Mouse (Mus musculus): Measurements from ENCODE around the gene Fto. TPM values are rescaled to one million over a fixed set of nuclear protein-coding genes. Genes with fewer than 3 reads are reported as not detected.

Gene Fto
- total RNA-seq, 2 experiments from 2014 or later = 5.1 to 6.1 TPM

DNA sequence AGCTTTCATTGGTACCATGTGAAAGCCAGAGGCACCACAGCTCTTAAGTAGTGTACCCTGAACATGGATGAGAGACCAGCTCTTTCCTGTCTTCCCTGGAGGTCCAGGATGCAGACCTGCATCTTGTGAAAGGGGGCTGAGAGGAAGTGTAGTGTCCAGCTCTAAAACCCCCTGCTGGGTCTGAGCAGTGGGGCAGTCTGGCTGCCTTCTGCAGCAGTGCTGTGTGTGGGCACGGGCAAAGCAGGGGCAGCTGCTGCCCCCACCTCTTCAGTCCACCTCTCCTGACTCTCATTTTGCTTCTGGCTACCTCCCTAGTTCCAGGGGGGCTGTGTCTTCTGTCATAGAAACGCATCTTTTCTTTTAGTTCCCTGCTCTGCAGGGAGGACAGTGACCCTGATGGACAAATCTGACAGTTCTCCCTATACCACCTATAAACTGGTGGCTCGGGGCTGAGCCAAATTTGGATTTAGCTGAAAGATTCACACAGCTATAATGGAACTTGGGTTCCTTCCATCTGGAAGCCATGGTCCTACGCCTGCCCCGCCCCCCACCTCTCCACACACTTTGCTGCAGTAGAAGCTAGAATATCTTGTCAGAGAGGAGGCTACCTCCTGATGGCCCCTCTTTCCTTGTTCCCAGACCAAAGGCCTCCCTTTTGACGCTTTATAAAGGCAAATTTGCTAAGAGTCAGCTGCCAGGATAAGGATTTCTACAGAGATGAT is 371.4 kb downstream of the Fto start:
- no peak for ATAC-seq (replicated peaks; ENCODE audit: low FRiP score, poor library complexity, severe bottlenecking)

- no peak for ATAC-seq (replicated peaks; ENCODE audit: low FRiP score, poor library complexity, severe bottlenecking)
These were observed 372.1 kb downstream of the Fto start for GRCm38 (mm10) chr8:91685408-91685807.

DNA sequence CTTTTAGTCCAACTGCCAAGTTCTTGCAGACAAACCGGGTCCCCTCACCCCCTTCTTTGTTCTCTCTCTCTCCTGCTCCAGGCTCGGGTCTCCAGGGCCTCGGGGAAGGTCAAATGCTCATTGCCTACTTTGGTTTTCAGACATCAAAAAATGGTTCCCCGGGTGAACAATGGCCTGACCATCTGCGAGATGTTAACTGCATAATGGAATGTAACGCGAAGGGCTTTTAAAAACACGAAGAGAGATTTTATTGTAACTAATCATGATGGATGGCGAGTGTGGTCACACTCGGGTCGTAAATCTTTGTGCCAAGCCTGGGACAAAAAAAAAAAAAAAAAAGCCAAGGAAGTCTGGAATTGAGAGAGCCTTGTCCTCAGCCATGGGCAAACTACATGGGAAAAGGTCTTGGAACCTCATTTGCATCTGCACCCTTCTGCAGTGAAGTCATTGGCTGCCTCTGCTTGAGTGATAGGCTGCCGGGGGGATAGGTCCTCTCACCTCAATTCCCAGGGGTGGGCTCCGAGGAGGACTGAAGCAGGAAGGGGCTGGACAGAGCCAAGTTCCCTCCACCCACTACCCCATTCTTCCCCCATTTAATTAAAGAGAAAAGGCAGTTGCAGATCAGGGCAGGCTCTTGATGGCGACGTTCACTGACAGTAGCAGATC is 378.9 kb downstream of the Fto start:
- no peak for ATAC-seq (replicated peaks; ENCODE audit: low FRiP score, poor library complexity, severe bottlenecking)

DNA sequence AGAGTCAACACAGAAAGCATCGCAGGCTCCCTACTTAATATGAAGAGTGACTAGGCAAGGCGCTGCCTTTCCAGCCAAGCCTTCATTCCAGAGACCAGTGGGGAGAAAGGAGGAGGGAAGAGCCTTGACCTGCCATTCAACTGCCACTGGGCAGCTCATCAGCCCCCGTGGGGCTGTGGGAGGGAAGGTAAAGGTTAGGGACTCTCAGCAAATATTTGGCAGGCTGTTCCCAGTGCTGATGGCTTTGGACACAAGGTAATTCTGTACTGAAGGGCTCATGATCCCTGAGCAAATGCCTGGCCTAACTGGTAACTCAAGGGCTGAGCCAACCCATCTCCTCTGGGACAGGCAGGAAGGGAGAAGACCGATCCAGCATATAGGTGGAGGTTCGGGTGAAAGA is 393.2 kb downstream of the Fto start:
- no peak for ATAC-seq (replicated peaks; ENCODE audit: low FRiP score, poor library complexity, severe bottlenecking)

DNA sequence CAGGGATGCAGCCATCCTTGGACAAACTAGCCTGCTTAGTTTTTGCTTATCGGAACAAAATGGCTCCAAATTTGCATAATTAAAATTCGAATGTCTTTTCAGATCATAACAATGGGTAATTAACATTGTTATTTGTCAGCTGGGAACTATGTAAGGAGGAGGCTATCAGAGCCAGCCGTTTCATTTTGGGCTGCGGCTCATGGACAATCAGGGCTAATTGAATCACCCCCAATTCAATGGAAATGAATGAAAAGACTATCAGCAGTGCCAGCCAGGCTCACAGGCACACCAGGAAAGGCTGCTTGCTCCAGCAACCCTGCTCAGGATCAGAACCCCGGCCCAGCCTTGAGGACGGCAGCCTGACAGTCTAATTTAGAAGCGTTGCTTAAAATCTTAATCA is 395.3 kb downstream of the Fto start:
- no peak for ATAC-seq (replicated peaks; ENCODE audit: low FRiP score, poor library complexity, severe bottlenecking)

GRCm38 (mm10) chr8:91709768-91710167 is 396.4 kb downstream of the Fto start:
- ATAC-seq (replicated peaks; ENCODE audit: low FRiP score, poor library complexity, severe bottlenecking) = no peak

DNA sequence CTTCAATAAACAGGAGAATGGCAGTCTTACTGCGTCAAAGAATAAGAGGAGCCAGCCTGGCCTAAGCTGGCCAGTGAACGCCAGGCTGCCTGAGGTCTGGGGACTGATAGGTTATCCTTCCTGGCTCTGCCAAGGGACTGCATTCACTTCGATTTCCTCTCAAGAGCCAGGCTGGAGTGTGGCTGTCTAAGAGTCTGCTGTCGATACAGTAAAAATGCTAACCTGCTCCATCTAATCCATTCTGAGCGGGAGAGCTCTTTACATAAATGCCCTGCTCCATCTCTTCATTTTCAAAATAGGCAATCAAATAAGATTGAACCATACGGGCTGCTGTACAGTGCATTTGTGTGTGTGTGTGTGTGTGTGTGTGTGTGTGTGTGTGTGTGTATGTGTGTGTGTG is 397.9 kb downstream of the Fto start:
- no peak for ATAC-seq (replicated peaks; ENCODE audit: low FRiP score, poor library complexity, severe bottlenecking)

- no peak for ATAC-seq (replicated peaks; ENCODE audit: low FRiP score, poor library complexity, severe bottlenecking)
These were observed 398.8 kb downstream of the Fto start for GRCm38 (mm10) chr8:91711981-91712598.

DNA sequence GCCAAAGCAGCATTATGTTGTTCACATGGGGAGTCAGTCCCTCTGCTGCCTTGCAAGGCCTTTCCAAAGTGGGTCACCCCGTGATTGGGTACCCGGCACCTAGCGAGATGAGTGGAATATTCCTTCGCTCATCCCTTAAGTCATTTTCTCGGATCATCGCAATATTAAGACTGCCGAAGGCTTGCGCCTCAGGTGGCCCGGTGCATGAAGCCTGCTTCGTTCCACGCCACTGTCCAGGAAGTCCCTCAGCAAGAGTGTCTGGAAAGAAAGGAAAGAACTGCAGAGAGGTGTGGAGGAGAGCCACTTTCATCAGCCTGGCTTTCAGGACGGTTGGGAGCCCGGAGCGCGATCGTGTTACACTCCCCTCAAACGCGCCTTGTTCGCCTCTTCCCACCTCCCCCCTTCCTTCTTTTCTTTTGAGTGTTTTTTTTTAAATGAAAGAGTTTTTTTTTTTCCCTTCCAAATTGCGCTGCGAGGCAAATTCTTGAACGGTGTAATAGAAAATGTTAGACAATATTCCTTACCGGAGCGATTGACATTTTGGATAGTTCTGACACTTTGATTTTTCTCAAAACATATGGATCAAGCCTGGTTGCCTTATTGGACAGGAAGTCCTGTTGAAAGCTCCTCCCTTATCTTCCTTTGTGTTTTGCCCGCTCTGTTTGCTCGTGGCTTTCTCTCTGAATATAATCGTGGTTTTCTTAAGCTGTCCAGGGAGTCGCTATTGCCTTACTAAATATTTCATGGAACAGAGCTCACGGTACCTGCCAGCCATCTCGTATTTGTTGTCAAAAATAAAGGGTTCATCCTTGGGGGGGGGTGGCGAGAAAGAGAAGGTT is 399.6 kb downstream of the Fto start:
- no peak for ATAC-seq (replicated peaks; ENCODE audit: low FRiP score, poor library complexity, severe bottlenecking)

GRCm38 (mm10) chr8:91713677-91714312 is 400.5 kb downstream of the Fto start:
- no peak for ATAC-seq (replicated peaks; ENCODE audit: low FRiP score, poor library complexity, severe bottlenecking)

DNA sequence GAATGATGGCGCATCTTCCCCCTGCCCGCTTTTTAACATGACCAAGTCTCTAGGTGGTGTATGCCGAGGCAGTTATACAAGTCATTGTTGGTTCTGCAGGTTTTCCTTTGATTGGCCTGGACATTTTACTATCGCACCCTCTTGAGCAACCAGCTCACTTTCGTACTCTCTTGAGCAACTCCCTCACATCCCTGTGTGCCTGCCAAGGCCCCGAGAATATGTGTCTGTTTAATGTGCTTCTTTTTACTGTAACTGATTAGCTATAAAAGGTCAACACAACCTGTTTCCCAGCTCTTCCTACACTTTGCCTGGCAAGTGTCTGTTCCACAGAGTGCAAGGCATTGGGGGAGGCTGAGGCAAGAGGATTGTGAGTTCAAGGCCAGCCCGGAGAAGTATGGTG is 401.4 kb downstream of the Fto start:
- ATAC-seq (replicated peaks; ENCODE audit: low FRiP score, poor library complexity, severe bottlenecking) = no peak

DNA sequence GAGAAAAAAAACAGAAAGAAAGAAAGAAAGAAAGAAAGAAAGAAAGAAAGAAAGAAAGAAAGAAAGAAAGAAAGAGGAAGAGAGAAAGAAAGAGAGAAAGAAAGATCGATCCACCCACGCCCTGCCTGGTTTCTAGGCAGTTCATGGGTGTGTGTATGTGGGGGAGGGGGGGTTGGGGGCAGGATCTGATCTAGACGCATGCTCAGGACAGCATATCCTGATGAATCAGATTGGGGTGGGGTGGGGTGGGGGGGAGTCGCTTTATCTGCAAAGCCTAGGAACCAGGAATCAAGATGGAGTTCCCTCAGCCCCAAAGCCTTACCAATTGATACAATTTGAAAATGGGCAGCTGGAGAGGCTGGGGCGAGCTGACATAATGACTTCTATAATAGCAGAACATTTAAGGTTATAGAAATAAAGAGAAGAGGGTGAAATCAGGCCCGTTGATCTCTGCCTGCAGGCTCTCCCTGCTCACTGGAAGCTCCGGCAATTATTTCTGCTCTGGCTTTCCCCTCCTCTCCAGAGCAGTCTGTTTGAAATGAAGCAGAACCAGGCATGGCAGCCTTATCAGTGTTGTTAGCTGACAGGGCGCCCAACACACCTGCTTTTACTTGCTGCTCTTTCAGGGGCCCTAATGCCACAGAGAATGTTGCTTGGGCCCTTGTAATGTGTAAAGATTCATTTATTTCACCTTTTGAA is 402.2 kb downstream of the Fto start:
- ATAC-seq (replicated peaks; ENCODE audit: low FRiP score, poor library complexity, severe bottlenecking) = no peak

Other genes with a start within 250 kb of the Fto start
- 19.4 and 25.3 TPM in 2 replicates for gene Rbl2, start 243.5 kb upstream of the Fto start, total RNA-seq (2015; ENCODE audit: low replicate concordance)
- gene Rbl2, start 243.5 kb upstream of the Fto start, total RNA-seq (2017; ENCODE audit: low replicate concordance) = 26.7 and 34.3 TPM in 2 replicates
- gene Aktip, start 113.5 kb upstream of the Fto start, total RNA-seq (2015; ENCODE audit: low replicate concordance) = 2.3 and 8.3 TPM in 2 replicates
- 2.0 and 3.1 TPM in 2 replicates for gene Aktip, start 113.5 kb upstream of the Fto start, total RNA-seq (2017; ENCODE audit: low replicate concordance)
- gene Rpgrip1l, start 263 bp upstream of the Fto start, total RNA-seq (2015; ENCODE audit: low replicate concordance) = 2.9 and 3.3 TPM in 2 replicates
- 6.6 and 14.6 TPM in 2 replicates for gene Rpgrip1l, start 263 bp upstream of the Fto start, total RNA-seq (2017; ENCODE audit: low replicate concordance)